Mouse (Mus musculus): ENCODE results near the gene Plppr3. TPM values are rescaled to one million over a fixed set of nuclear protein-coding genes. Genes with fewer than 3 reads are reported as not detected.

The Plppr3 gene
- polyA plus RNA-seq, 1 experiment from 2014 or later: 95.1 TPM

DNA sequence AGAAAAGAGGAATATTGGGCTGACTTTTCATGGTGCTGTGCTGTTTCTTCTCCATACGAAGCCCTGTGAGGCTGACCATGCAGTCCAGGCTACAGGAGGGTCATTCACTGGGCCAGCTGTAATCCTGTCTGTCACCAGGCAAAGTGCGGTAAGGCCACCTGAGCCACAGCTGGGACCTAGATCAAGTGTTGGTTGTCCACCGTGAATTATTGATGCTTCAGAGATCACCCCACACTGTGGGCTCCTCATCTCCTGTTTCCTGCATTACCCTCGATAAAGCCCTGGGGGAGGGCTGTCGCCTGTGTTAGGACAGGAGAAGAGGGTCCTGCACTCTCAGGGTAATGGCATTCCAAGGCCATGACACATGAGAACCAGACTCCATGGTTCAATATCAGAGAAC, 27.9 kb downstream of the Plppr3 start:
- Histone ChIP-seq H3K9me3 (ENCODE audit: control insufficient read depth, low read length) (no peaks in the 10 kb centered on the region), H3K27ac (replicated peaks; ENCODE audit: low read depth, low read length) (no peak overlapping the region), H3K27me3 (ENCODE audit: control insufficient read depth, insufficient read depth, low read length) (no peaks in the 10 kb centered on the region), H3K4me3 (ENCODE audit: low read depth, low read length) (no peak overlapping the region), H3K4me1 (ENCODE audit: control insufficient read depth, insufficient read depth, low read length) (peaks cover 7% of the 10 kb centered on the region), H3K4me2 (ENCODE audit: low read depth, severe bottlenecking) (no peak overlapping the region), H3K9ac (ENCODE audit: low read length) (no peak overlapping the region), H3K36me3 (ENCODE audit: control insufficient read depth, insufficient read depth, low read length) (no peaks in the 10 kb centered on the region)
- WGBS: 65% methylated on average over 5 of the region's 5 CpGs
- ATAC-seq (ENCODE audit: insufficient number of reproducible peaks, low FRiP score, low TSS enrichment, low read depth): no peak
- DNase-seq (ENCODE audit: low spot score): no peak

DNA sequence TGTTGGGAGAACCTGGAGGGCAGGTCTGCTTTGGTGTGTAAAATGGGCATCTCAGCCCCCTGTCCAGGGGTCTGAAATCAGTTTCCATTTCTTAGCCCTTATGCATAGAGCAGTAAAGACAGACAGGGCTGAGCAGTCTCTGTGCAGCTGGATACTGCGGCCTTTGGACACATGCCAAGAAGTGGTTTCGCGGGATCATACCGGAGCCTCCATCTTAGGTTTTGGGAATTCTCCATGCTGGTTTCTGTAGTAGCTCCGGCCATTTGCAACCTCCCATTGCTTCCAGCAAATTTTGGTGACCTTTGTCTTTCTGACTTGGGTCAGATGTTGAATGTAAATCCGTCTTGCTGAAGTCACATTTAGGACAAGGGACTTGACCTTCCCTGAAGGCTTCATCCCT, 31.0 kb downstream of the Plppr3 start:
- peaks cover 10% of the 10 kb centered on the region; the same call in 1 of the 2 replicates for H3K4me1 ChIP-seq (ENCODE audit: control insufficient read depth, insufficient read depth, low read length)
- ATAC-seq (ENCODE audit: insufficient number of reproducible peaks, low FRiP score, low TSS enrichment, low read depth) (no peak), DNase-seq (ENCODE audit: low spot score) (no peak)
- H3K36me3 ChIP-seq (ENCODE audit: control insufficient read depth, insufficient read depth, low read length): no peaks in the 10 kb centered on the region
- no peak overlapping the region for H3K4me3 ChIP-seq (ENCODE audit: low read depth, low read length)
- no peak overlapping the region for H3K9ac ChIP-seq (ENCODE audit: low read length)
- 87% methylated on average over 6 of the region's 6 CpGs for WGBS
- no peaks in the 10 kb centered on the region for H3K9me3 ChIP-seq (ENCODE audit: control insufficient read depth, low read length)
- no peak overlapping the region for H3K4me2 ChIP-seq (ENCODE audit: low read depth, severe bottlenecking)
- H3K27ac ChIP-seq (replicated peaks; ENCODE audit: low read depth, low read length): no peak overlapping the region
- H3K27me3 ChIP-seq (ENCODE audit: control insufficient read depth, insufficient read depth, low read length): no peaks in the 10 kb centered on the region

DNA sequence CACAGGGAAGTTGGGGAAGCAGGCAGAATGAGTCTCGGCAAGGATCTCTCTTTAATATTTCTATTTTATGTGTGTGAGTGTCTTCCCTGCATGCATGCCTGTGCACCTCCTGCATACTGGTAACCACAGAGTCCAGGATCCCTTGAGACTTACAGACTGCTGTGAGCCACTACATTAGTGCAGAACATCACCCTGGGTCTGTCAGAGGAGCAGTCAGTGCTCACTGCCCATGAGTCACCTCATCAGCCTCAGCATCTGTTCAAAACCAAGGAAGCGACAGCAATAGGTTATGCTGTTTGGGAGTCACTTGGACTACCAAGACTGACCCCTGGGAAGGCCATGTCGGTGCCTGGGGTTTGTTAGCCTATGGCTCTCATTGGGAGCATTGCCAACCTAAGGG, 32.1 kb downstream of the Plppr3 start:
- H3K4me2 ChIP-seq (ENCODE audit: low read depth, severe bottlenecking): no peak overlapping the region
- no peak overlapping the region for H3K9ac ChIP-seq (ENCODE audit: low read length)
- H3K27me3 ChIP-seq (ENCODE audit: control insufficient read depth, insufficient read depth, low read length): no peaks in the 10 kb centered on the region
- H3K27ac ChIP-seq (replicated peaks; ENCODE audit: low read depth, low read length): no peak overlapping the region
- WGBS: 74% methylated on average over 3 of the region's 3 CpGs
- H3K4me3 ChIP-seq (ENCODE audit: low read depth, low read length): no peak overlapping the region
- ATAC-seq (ENCODE audit: insufficient number of reproducible peaks, low FRiP score, low TSS enrichment, low read depth) (no peak), DNase-seq (ENCODE audit: low spot score) (no peak)
- H3K9me3 ChIP-seq (ENCODE audit: control insufficient read depth, low read length): no peaks in the 10 kb centered on the region
- H3K4me1 ChIP-seq (ENCODE audit: control insufficient read depth, insufficient read depth, low read length): peaks cover 10% of the 10 kb centered on the region; the same call in 1 of the 2 replicates
- H3K36me3 ChIP-seq (ENCODE audit: control insufficient read depth, insufficient read depth, low read length): no peaks in the 10 kb centered on the region

DNA sequence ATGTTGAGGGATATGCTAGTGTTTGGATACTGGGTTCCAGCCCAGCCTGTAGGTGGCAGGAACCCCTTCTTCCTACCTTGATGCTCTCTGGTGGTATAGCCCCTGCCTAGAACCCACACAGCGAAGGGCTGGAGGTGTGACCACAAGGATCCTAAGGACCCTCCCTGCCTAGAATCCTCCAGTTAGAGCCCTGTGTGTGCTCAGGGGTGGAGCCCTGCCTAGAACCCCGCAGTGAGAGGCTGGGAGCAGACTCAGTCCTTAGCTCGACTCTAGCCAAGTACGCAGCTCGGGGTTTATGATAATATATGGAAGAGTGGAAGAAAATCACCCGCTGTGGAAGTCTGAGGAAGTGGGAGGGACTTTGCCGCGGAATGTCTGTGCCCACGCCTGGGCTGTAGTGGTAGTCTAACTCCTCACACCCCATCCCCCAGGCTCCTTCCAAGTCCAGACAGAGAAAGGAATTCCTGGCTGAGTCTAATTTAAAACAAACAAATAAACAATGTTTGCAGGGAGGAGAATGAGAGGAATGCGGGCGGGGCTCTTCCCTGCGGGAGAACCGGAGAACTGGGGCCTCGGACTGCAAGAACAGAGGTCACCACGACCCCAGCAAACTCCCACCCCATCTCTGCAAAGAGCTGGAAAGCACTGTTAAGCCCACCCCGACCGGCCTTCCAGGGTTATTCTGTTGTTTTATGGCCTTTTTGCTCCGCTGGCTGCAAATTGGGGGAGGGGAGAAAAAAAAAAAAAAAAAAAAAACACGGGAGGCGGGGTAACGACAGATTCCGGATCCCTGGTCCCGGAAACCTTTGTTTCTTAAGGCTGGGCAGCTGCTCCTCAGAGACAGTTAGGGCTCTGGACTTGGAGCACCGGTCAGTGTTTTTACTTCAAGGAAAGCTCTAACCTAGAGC, 33.5 kb downstream of the Plppr3 start:
- ATAC-seq (ENCODE audit: insufficient number of reproducible peaks, low FRiP score, low TSS enrichment, low read depth) (peak; percentile 88), DNase-seq (ENCODE audit: low spot score) (peak; percentile 81)
- Histone ChIP-seq H3K9me3 (ENCODE audit: control insufficient read depth, low read length) (no peaks in the 10 kb centered on the region), H3K9ac (ENCODE audit: low read length) (peak overlapping the region; percentile 62), H3K4me2 (ENCODE audit: low read depth, severe bottlenecking) (peak overlapping the region; percentile 64), H3K27me3 (ENCODE audit: control insufficient read depth, insufficient read depth, low read length) (no peaks in the 10 kb centered on the region), H3K4me3 (ENCODE audit: low read depth, low read length) (peak overlapping the region; percentile 30), H3K4me1 (ENCODE audit: control insufficient read depth, insufficient read depth, low read length) (peaks cover 10% of the 10 kb centered on the region; the same call in 1 of the 2 replicates), H3K27ac (replicated peaks; ENCODE audit: low read depth, low read length) (peak overlapping the region; percentile 96), H3K36me3 (ENCODE audit: control insufficient read depth, insufficient read depth, low read length) (no peaks in the 10 kb centered on the region)
- WGBS: 0% methylated on average over 23 of the region's 24 CpGs

DNA sequence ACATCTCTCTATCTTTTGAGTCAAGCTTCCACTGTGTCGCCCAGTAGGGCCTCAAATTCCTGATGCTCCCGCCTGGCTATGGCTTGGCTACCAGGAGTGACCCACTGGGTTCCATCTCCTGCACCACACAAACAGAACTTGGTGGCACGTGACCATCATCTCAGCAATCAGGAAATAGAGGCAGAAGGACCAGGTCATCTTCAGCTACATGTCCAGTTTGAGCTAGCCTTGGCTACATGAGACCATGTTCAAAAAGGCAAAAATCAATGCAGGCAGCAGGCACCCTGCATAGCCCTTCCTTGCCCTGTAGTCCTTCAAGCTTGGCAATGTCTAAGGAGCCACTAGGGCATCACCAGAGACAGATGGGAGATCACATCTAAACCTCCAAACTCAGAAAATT, 34.3 kb downstream of the Plppr3 start:
- Histone ChIP-seq H3K9ac (ENCODE audit: low read length) (no peak overlapping the region), H3K27ac (replicated peaks; ENCODE audit: low read depth, low read length) (peak overlapping the region; percentile 96), H3K27me3 (ENCODE audit: control insufficient read depth, insufficient read depth, low read length) (no peaks in the 10 kb centered on the region), H3K9me3 (ENCODE audit: control insufficient read depth, low read length) (no peaks in the 10 kb centered on the region), H3K4me1 (ENCODE audit: control insufficient read depth, insufficient read depth, low read length) (peaks cover 10% of the 10 kb centered on the region; the same call in 1 of the 2 replicates), H3K36me3 (ENCODE audit: control insufficient read depth, insufficient read depth, low read length) (no peaks in the 10 kb centered on the region), H3K4me3 (ENCODE audit: low read depth, low read length) (peak overlapping the region; percentile 30; the same call in 1 of the 2 replicates), H3K4me2 (ENCODE audit: low read depth, severe bottlenecking) (0 out of 2 replicates have a peak overlapping the region, but pooled peaks have one; percentile 64)
- ATAC-seq (ENCODE audit: insufficient number of reproducible peaks, low FRiP score, low TSS enrichment, low read depth): no peak
- 87% methylated on average over 3 of the region's 3 CpGs for WGBS
- no peak for DNase-seq (ENCODE audit: low spot score)

DNA sequence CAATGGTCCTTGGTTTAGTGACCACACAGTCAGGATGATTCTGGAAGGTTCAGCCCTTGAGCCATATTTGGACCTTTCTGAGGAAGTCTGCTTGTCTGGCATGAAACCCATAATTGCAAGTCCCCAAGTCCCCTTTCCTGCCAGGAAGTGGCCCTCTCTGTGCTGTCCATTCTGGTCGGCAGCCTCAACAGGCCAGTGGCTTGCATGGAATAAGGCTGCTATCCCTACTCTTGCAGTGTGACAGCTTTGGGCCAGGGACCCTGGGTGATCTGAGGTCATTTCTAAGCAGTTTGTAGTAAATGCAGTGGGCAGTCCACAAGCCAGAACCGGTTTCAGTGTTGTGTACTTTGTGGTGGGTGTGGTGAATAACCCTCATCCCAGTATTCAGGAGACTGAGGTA, 36.3 kb downstream of the Plppr3 start:
- WGBS: 61% methylated on average over 2 of the region's 2 CpGs
- no peaks in the 10 kb centered on the region for H3K9me3 ChIP-seq (ENCODE audit: control insufficient read depth, low read length)

DNA sequence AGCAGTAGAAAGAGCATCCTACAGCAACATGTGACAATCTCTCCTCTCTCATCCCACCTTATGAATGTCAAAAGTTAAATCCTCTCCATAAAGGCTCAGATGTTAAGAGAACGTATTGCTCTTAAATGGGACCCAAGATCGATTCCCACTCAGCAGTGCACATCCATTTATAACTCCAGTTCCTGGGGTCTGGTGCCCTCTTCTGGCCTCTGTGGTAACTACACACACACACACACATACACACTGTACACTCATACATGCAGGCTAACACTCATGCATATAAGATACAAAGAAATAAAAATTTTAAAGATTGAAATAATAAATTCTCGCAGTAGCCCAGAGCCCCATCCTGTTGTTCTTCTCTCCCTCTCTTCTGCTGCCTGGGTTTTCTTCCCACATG, 37.5 kb downstream of the Plppr3 start:
- Histone ChIP-seq H3K4me3 (ENCODE audit: low read depth, low read length) (no peak overlapping the region), H3K36me3 (ENCODE audit: control insufficient read depth, insufficient read depth, low read length) (no peaks in the 10 kb centered on the region), H3K9ac (ENCODE audit: low read length) (no peak overlapping the region), H3K4me2 (ENCODE audit: low read depth, severe bottlenecking) (no peak overlapping the region), H3K4me1 (ENCODE audit: control insufficient read depth, insufficient read depth, low read length) (peaks cover 6% of the 10 kb centered on the region; the same call in 1 of the 2 replicates), H3K27me3 (ENCODE audit: control insufficient read depth, insufficient read depth, low read length) (no peaks in the 10 kb centered on the region), H3K27ac (replicated peaks; ENCODE audit: low read depth, low read length) (no peak overlapping the region), H3K9me3 (ENCODE audit: control insufficient read depth, low read length) (no peaks in the 10 kb centered on the region)
- WGBS: 91% methylated on average over 3 of the region's 3 CpGs
- no peak for DNase-seq (ENCODE audit: low spot score)
- no peak for ATAC-seq (ENCODE audit: insufficient number of reproducible peaks, low FRiP score, low TSS enrichment, low read depth)

More for the DNA sequence above, 36.3 kb downstream of the Plppr3 start:
- Histone ChIP-seq H3K27ac (replicated peaks; ENCODE audit: low read depth, low read length) (no peak overlapping the region), H3K36me3 (ENCODE audit: control insufficient read depth, insufficient read depth, low read length) (no peaks in the 10 kb centered on the region), H3K4me3 (ENCODE audit: low read depth, low read length) (no peak overlapping the region), H3K4me1 (ENCODE audit: control insufficient read depth, insufficient read depth, low read length) (peaks cover 10% of the 10 kb centered on the region; the same call in 1 of the 2 replicates), H3K9ac (ENCODE audit: low read length) (no peak overlapping the region), H3K4me2 (ENCODE audit: low read depth, severe bottlenecking) (no peak overlapping the region), H3K27me3 (ENCODE audit: control insufficient read depth, insufficient read depth, low read length) (no peaks in the 10 kb centered on the region)
- DNase-seq (ENCODE audit: low spot score): no peak
- no peak for ATAC-seq (ENCODE audit: insufficient number of reproducible peaks, low FRiP score, low TSS enrichment, low read depth)

DNA sequence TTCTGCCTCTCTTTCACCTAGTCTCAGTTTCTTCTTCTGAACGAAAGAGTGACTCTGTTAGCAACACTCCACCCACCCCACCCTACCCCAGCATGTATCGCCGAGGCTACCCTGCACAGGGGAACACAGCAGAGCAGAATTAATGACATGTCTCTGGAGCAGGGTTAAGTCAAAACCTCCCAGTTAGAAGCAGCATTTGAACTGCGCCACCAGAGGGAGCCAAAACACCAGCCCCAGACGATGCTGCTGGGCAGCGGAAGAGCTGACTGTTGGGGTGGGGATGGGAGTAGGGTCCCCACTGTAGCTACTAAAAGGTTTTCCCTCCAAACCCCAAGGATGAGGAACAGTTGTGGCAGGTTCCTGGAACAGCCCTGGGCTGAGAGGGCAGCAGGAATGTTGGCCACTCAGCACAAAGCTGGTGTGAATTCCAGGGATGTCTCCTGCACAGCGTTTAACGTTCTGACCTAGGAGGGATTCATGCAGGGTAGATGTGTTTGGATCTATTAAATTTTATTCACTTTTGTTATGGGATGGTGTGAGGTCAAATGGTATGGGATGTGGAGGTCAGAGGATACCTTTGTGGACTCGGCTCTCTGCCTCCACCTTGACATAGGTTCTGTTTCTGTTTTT, 39.5 kb downstream of the Plppr3 start:
- DNase-seq (ENCODE audit: low spot score) (peak; percentile 89), ATAC-seq (ENCODE audit: insufficient number of reproducible peaks, low FRiP score, low TSS enrichment, low read depth) (peak; percentile 45; the same call in 1 of the 2 replicates)
- Histone ChIP-seq H3K4me1 (ENCODE audit: control insufficient read depth, insufficient read depth, low read length) (no peaks in the 10 kb centered on the region), H3K27ac (replicated peaks; ENCODE audit: low read depth, low read length) (no peak overlapping the region), H3K36me3 (ENCODE audit: control insufficient read depth, insufficient read depth, low read length) (no peaks in the 10 kb centered on the region), H3K9ac (ENCODE audit: low read length) (no peak overlapping the region), H3K4me3 (ENCODE audit: low read depth, low read length) (no peak overlapping the region), H3K4me2 (ENCODE audit: low read depth, severe bottlenecking) (no peak overlapping the region), H3K9me3 (ENCODE audit: control insufficient read depth, low read length) (no peaks in the 10 kb centered on the region), H3K27me3 (ENCODE audit: control insufficient read depth, insufficient read depth, low read length) (no peaks in the 10 kb centered on the region)
- WGBS: 29% methylated on average over 9 of the region's 9 CpGs

Measured in limb, embryonic 11.5 days (tissue).